Mouse (Mus musculus): ENCODE data around the gene Proser3. TPM values are rescaled to one million over a fixed set of nuclear protein-coding genes. Genes with fewer than 3 reads are reported as not detected.

Proser3 gene
- 11.3 and 12.6 TPM in 2 replicates for polyA plus RNA-seq (2016; fragmentation: Nextera tagmentation; extraction: Ambion mirVana)

- H3K36me3 ChIP-seq, result peaks cover 38% of the 10 kb centered on the region
- H3K4me1 ChIP-seq, result peaks cover 14% of the 10 kb centered on the region
- peak; percentile 95 for ATAC-seq (ENCODE audit: low FRiP score)
- 0 out of 2 replicates have a peak, but pooled peaks cover 3% of the 10 kb centered on the region for H3K27me3 ChIP-seq
- 1% methylated on average over 44 of the region's 44 CpGs for WGBS
- peak within 1 kb of the TSS; percentile 91 for H3K27ac ChIP-seq
- H3K4me2 ChIP-seq (replicated peaks), result peak within 1 kb of the TSS; percentile 87
- H3K4me3 ChIP-seq, result peak within 1 kb of the TSS; percentile 61
- peak within 1 kb of the TSS; percentile 75 for H3K9ac ChIP-seq
- no peaks in the 10 kb centered on the region for H3K9me3 ChIP-seq (replicated peaks)
Observed at GRCm38 (mm10) chr7:30552102-30553020, at the start of gene Proser3, which contains the start of gene Hspb6. Gene Proser3 (minus strand): TSS chr7:30552299. Gene Hspb6 (plus strand): TSS chr7:30552178.

GRCm38 (mm10) chr7:30600651-30601050, 48.6 kb upstream of the Proser3 start:
- H3K4me2 ChIP-seq (replicated peaks), result peak overlapping the region; percentile 36
- H3K9ac ChIP-seq, result no peak overlapping the region
- no peak overlapping the region for H3K27ac ChIP-seq
- no peaks in the 10 kb centered on the region for H3K36me3 ChIP-seq
- H3K4me3 ChIP-seq, result no peak overlapping the region
- no peaks in the 10 kb centered on the region for H3K27me3 ChIP-seq
- no peaks in the 10 kb centered on the region for H3K9me3 ChIP-seq (replicated peaks)
- ATAC-seq (ENCODE audit: low FRiP score), result no peak
- 80% methylated on average over 7 of the region's 7 CpGs for WGBS
- peaks cover 12% of the 10 kb centered on the region for H3K4me1 ChIP-seq

- H3K27ac ChIP-seq, result 0 out of 2 replicates have a peak overlapping the region, but pooled peaks have one; percentile 13
- no peaks in the 10 kb centered on the region for H3K36me3 ChIP-seq
- no peak overlapping the region; the same call in 1 of the 2 replicates for H3K4me3 ChIP-seq
- no peaks in the 10 kb centered on the region for H3K9me3 ChIP-seq (replicated peaks)
- H3K4me1 ChIP-seq, result peaks cover 12% of the 10 kb centered on the region
- ATAC-seq (ENCODE audit: low FRiP score), result peak; percentile 99
- H3K27me3 ChIP-seq, result no peaks in the 10 kb centered on the region; the same call in 1 of the 2 replicates
- H3K4me2 ChIP-seq (replicated peaks), result peak overlapping the region; percentile 36
- no peak overlapping the region for H3K9ac ChIP-seq
- 2% methylated on average over 16 of the region's 16 CpGs for WGBS
Observed at GRCm38 (mm10) chr7:30599933-30600353, 47.8 kb upstream of the Proser3 start.

- no peak within 1 kb of the TSS for H3K9ac ChIP-seq
- WGBS, result 90% methylated on average over 12 of the region's 12 CpGs
- H3K4me3 ChIP-seq, result no peak within 1 kb of the TSS; the same call in 1 of the 2 replicates
- ATAC-seq (ENCODE audit: low FRiP score), result no peak
- H3K36me3 ChIP-seq, result no peaks in the 10 kb centered on the region
- peak within 1 kb of the TSS; percentile 36 for H3K4me2 ChIP-seq (replicated peaks)
- peaks cover 12% of the 10 kb centered on the region for H3K4me1 ChIP-seq
- H3K27me3 ChIP-seq, result no peaks in the 10 kb centered on the region; the same call in 1 of the 2 replicates
- no peaks in the 10 kb centered on the region for H3K9me3 ChIP-seq (replicated peaks)
- no peak within 1 kb of the TSS; the same call in 1 of the 2 replicates for H3K27ac ChIP-seq
Observed at GRCm38 (mm10) chr7:30598786-30599185, 46.7 kb upstream of the Proser3 start, which contains the start of gene Zbtb32. Gene Zbtb32 (minus strand): TSS chr7:30598909.

GRCm38 (mm10) chr7:30596811-30597210, 44.7 kb upstream of the Proser3 start:
- Histone ChIP-seq H3K9me3 (replicated peaks) (no peaks in the 10 kb centered on the region), H3K27ac (no peak overlapping the region), H3K4me2 (replicated peaks) (no peak overlapping the region), H3K4me3 (no peak overlapping the region), H3K27me3 (no peaks in the 10 kb centered on the region; the same call in 1 of the 2 replicates), H3K9ac (no peak overlapping the region), H3K36me3 (no peaks in the 10 kb centered on the region), H3K4me1 (peaks cover 14% of the 10 kb centered on the region)
- 83% methylated on average over 5 of the region's 5 CpGs for WGBS
- no peak for ATAC-seq (ENCODE audit: low FRiP score)

- ATAC-seq (ENCODE audit: low FRiP score), result no peak
- Histone ChIP-seq H3K27ac (no peak overlapping the region), H3K9ac (no peak overlapping the region), H3K36me3 (no peaks in the 10 kb centered on the region), H3K4me1 (peaks cover 14% of the 10 kb centered on the region), H3K4me3 (no peak overlapping the region), H3K27me3 (no peaks in the 10 kb centered on the region; the same call in 1 of the 2 replicates), H3K4me2 (replicated peaks) (no peak overlapping the region), H3K9me3 (replicated peaks) (no peaks in the 10 kb centered on the region)
- 80% methylated on average over 5 of the region's 5 CpGs for WGBS
Observed at GRCm38 (mm10) chr7:30596093-30596492, 44.0 kb upstream of the Proser3 start.

- Histone ChIP-seq H3K4me3 (no peak overlapping the region), H3K9me3 (replicated peaks) (no peaks in the 10 kb centered on the region), H3K27me3 (no peaks in the 10 kb centered on the region; the same call in 1 of the 2 replicates), H3K27ac (no peak overlapping the region), H3K4me2 (replicated peaks) (no peak overlapping the region), H3K36me3 (no peaks in the 10 kb centered on the region), H3K4me1 (peaks cover 9% of the 10 kb centered on the region), H3K9ac (no peak overlapping the region)
- no peak for ATAC-seq (ENCODE audit: low FRiP score)
- WGBS, result 68% methylated on average over 4 of the region's 4 CpGs
Observed at GRCm38 (mm10) chr7:30594510-30595024, 42.5 kb upstream of the Proser3 start.

- no peak overlapping the region for H3K4me2 ChIP-seq (replicated peaks)
- H3K4me1 ChIP-seq, result peaks cover 9% of the 10 kb centered on the region
- no peaks in the 10 kb centered on the region for H3K9me3 ChIP-seq (replicated peaks)
- ATAC-seq (ENCODE audit: low FRiP score), result no peak
- no peak overlapping the region for H3K27ac ChIP-seq
- H3K9ac ChIP-seq, result 0 out of 2 replicates have a peak overlapping the region, but pooled peaks have one; percentile 13
- H3K36me3 ChIP-seq, result no peaks in the 10 kb centered on the region
- WGBS, result 74% methylated on average over 10 of the region's 10 CpGs
- no peak overlapping the region for H3K4me3 ChIP-seq
- no peaks in the 10 kb centered on the region; the same call in 1 of the 2 replicates for H3K27me3 ChIP-seq
Observed at GRCm38 (mm10) chr7:30593579-30594509, 41.7 kb upstream of the Proser3 start.

- no peak overlapping the region for H3K4me3 ChIP-seq
- peaks cover 9% of the 10 kb centered on the region for H3K4me1 ChIP-seq
- no peaks in the 10 kb centered on the region; the same call in 1 of the 2 replicates for H3K27me3 ChIP-seq
- no peaks in the 10 kb centered on the region for H3K36me3 ChIP-seq
- ATAC-seq (ENCODE audit: low FRiP score), result no peak
- H3K27ac ChIP-seq, result no peak overlapping the region
- no peaks in the 10 kb centered on the region for H3K9me3 ChIP-seq (replicated peaks)
- WGBS, result 49% methylated on average over 5 of the region's 5 CpGs
- H3K9ac ChIP-seq, result no peak overlapping the region
- no peak overlapping the region for H3K4me2 ChIP-seq (replicated peaks)
Observed at GRCm38 (mm10) chr7:30592772-30593423, 40.8 kb upstream of the Proser3 start.

GRCm38 (mm10) chr7:30591605-30591951, 39.5 kb upstream of the Proser3 start:
- no peak overlapping the region for H3K4me2 ChIP-seq (replicated peaks)
- no peak for ATAC-seq (ENCODE audit: low FRiP score)
- peaks cover 3% of the 10 kb centered on the region for H3K36me3 ChIP-seq
- H3K27me3 ChIP-seq, result no peaks in the 10 kb centered on the region; the same call in 1 of the 2 replicates
- no peak overlapping the region for H3K27ac ChIP-seq
- H3K4me1 ChIP-seq, result peaks cover 22% of the 10 kb centered on the region
- no peak overlapping the region for H3K4me3 ChIP-seq
- H3K9ac ChIP-seq, result no peak overlapping the region
- WGBS, result 47% methylated on average over 4 of the region's 4 CpGs
- no peaks in the 10 kb centered on the region for H3K9me3 ChIP-seq (replicated peaks)

GRCm38 (mm10) chr7:30590927-30591604, 39.0 kb upstream of the Proser3 start:
- H3K4me3 ChIP-seq, result no peak overlapping the region
- H3K4me1 ChIP-seq, result peaks cover 26% of the 10 kb centered on the region
- no peaks in the 10 kb centered on the region for H3K9me3 ChIP-seq (replicated peaks)
- H3K27me3 ChIP-seq, result no peaks in the 10 kb centered on the region; the same call in 1 of the 2 replicates
- H3K36me3 ChIP-seq, result peaks cover 7% of the 10 kb centered on the region
- ATAC-seq (ENCODE audit: low FRiP score), result no peak
- H3K27ac ChIP-seq, result no peak overlapping the region
- 82% methylated on average over 9 of the region's 9 CpGs for WGBS
- H3K9ac ChIP-seq, result 0 out of 2 replicates have a peak overlapping the region, but pooled peaks have one; percentile 1
- H3K4me2 ChIP-seq (replicated peaks), result no peak overlapping the region

Measured in hindbrain, embryonic 12.5 days (tissue).